Mouse (Mus musculus) bone marrow, adult 2 months (tissue): ENCODE data around the gene Tmem50b. TPM values are rescaled to one million over a fixed set of nuclear protein-coding genes. Genes with fewer than 3 reads are reported as not detected.
A peak's percentile ranks its signal among the peaks of the same experiment; 100 is the strongest.

ENCODE experiments used
- H3K27ac ChIP-seq: fragments of 200-500 bp; 2 replicates; pipeline ENCODE4 v1.5.1; 2012; ENCODE audit warnings: low read depth, mild to moderate bottlenecking, control low read depth, inconsistent platforms, low read length; ENCODE audit not compliant: control insufficient read depth, poor library complexity, insufficient read depth
- H3K4me1 ChIP-seq: fragments of 200-500 bp; 2 replicates; pipeline ENCODE4 v1.6.1; 2011; ENCODE audit warnings: low read length; ENCODE audit not compliant: control insufficient read depth, insufficient read depth
- H3K4me3 ChIP-seq: fragments of 200-500 bp; replicated peaks from 2 replicates; pipeline ENCODE3; 2011; ENCODE audit warnings: mild to moderate bottlenecking, low read depth, low read length, control low read depth; ENCODE audit not compliant: control insufficient read depth
- CTCF ChIP-seq: fragments of 200-500 bp; IDR thresholded peaks from 2 replicates; pipeline ENCODE4 v1.5.1; 2011; ENCODE audit warnings: low read length, control low read depth; ENCODE audit not compliant: control insufficient read depth, insufficient read depth
- POLR2A ChIP-seq: fragments of 200-500 bp; IDR thresholded peaks from 2 replicates; pipeline ENCODE4 v1.6.1; 2011; ENCODE audit warnings: low read depth, mild to moderate bottlenecking, control low read depth, low read length, borderline replicate concordance; ENCODE audit not compliant: control insufficient read depth
- WGBS: fragments of 180-500 bp; shearing (Covaris S2); methylation state at CpG from one replicate; pipeline ENCODE4 v1.1.7; 2018; 5-methylcytosine and 5-hydroxymethylcytosine counted together
- polyA plus RNA-seq: library from polyadenylated mRNA; stranded (reverse); fragments of >200 nt; gene quantifications from 2 replicates; pipeline ENCODE4 v1.2.4, GENCODE M21; 2011; ENCODE audit warnings: low replicate concordance; ENCODE audit not compliant: missing spikeins, insufficient read depth, insufficient read length

Gene Tmem50b
- polyA plus RNA-seq, 1 experiment = 17.5 TPM

GRCm38 (mm10) chr16:91587730-91588453, 9.7 kb downstream of the Tmem50b start:
- WGBS = 35% methylated on average over 6 of the region's 6 CpGs
- no peak for TF ChIP-seq CTCF
- no peak for TF ChIP-seq POLR2A
- no peak overlapping the region for H3K4me3 ChIP-seq
- H3K4me1 ChIP-seq = no peaks in the 10 kb centered on the region
- no peak overlapping the region for H3K27ac ChIP-seq

- Histone ChIP-seq H3K4me1 (no peaks in the 10 kb centered on the region), H3K4me3 (no peak overlapping the region), H3K27ac (no peak overlapping the region)
- TF ChIP-seq CTCF = no peak
- TF ChIP-seq POLR2A = no peak
- 82% methylated on average over 6 of the region's 6 CpGs for WGBS
Observed at GRCm38 (mm10) chr16:91586244-91586643, 11.4 kb downstream of the Tmem50b start.

- H3K27ac ChIP-seq = no peak overlapping the region
- no peaks in the 10 kb centered on the region for H3K4me1 ChIP-seq
- TF ChIP-seq POLR2A = no peak
- no peak for TF ChIP-seq CTCF
- WGBS = 92% methylated on average over 5 of the region's 5 CpGs
- H3K4me3 ChIP-seq = no peak overlapping the region
Observed at GRCm38 (mm10) chr16:91585617-91586016, 12.0 kb downstream of the Tmem50b start.

GRCm38 (mm10) chr16:91582307-91582706, 15.3 kb downstream of the Tmem50b start:
- H3K27ac ChIP-seq = no peak overlapping the region
- no peak overlapping the region for H3K4me3 ChIP-seq
- 56% methylated on average over 2 of the region's 2 CpGs for WGBS
- TF ChIP-seq POLR2A (no peak), CTCF (0 out of 2 replicates have a peak, but pooled peaks have one; percentile 20)
- H3K4me1 ChIP-seq = no peaks in the 10 kb centered on the region

GRCm38 (mm10) chr16:91578980-91579720, 18.4 kb downstream of the Tmem50b start:
- Histone ChIP-seq H3K4me3 (no peak overlapping the region), H3K4me1 (no peaks in the 10 kb centered on the region), H3K27ac (no peak overlapping the region)
- WGBS = 84% methylated on average over 14 of the region's 14 CpGs
- TF ChIP-seq POLR2A (no peak), CTCF (no peak)

- WGBS = 89% methylated on average over 13 of the region's 13 CpGs
- H3K4me1 ChIP-seq = no peaks in the 10 kb centered on the region
- no peak overlapping the region for H3K4me3 ChIP-seq
- no peak overlapping the region for H3K27ac ChIP-seq
- TF ChIP-seq POLR2A (no peak), CTCF (no peak)
Observed at GRCm38 (mm10) chr16:91575151-91575550, 22.4 kb downstream of the Tmem50b start.

- no peak overlapping the region for H3K4me3 ChIP-seq
- TF ChIP-seq POLR2A = no peak
- no peak for TF ChIP-seq CTCF
- no peaks in the 10 kb centered on the region for H3K4me1 ChIP-seq
- 34% methylated on average over 3 of the region's 3 CpGs for WGBS
- H3K27ac ChIP-seq = no peak overlapping the region
Observed at GRCm38 (mm10) chr16:91571105-91571504, 26.5 kb downstream of the Tmem50b start.

- TF ChIP-seq CTCF (no peak), POLR2A (no peak)
- WGBS = 89% methylated on average over 10 of the region's 10 CpGs
- Histone ChIP-seq H3K27ac (no peak overlapping the region), H3K4me1 (no peaks in the 10 kb centered on the region), H3K4me3 (no peak overlapping the region)
Observed at GRCm38 (mm10) chr16:91568960-91569359, 28.6 kb downstream of the Tmem50b start.
